Mouse (Mus musculus): Measurements from ENCODE around the gene Epha3. TPM values are rescaled to one million over a fixed set of nuclear protein-coding genes. Genes with fewer than 3 reads are reported as not detected.

The Epha3 gene
- polyA plus RNA-seq, 1 experiment from 2014 or later, result 1.4 TPM

DNA sequence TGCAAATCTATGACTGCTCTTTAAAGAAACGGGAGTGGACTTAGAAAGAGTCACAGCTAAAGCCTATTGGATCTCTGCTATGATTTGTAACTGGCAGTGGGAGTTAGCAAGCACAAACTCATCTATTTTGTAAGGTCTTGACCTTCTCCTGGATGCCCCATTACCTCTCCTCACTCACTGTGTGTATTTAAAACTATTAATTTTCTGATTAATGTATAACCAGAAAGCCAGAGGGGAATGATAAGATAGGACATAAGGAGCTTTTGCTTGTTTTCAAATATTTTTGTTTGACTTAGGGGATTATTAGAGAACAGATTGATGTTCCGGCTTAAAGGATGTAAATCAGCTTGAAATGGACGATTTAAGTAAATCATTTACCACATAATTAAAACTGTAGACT lies 213.2 kb downstream of the Epha3 start:
- 59% methylated on average over 3 of the region's 3 CpGs for WGBS (ENCODE audit: insufficient replicate concordance)
- no peaks in the 10 kb centered on the region for H3K9me3 ChIP-seq (replicated peaks)
- DNase-seq, result no peak
- no peaks in the 10 kb centered on the region for H3K27me3 ChIP-seq
- no peak overlapping the region for H3K4me3 ChIP-seq (replicated peaks)
- no peaks in the 10 kb centered on the region for H3K4me1 ChIP-seq (replicated peaks)
- no peak overlapping the region for H3K27ac ChIP-seq
- no peaks in the 10 kb centered on the region for H3K36me3 ChIP-seq
- H3K4me2 ChIP-seq, result no peak overlapping the region
- no peak overlapping the region for H3K9ac ChIP-seq
- no peak for ATAC-seq (ENCODE audit: low read depth)

GRCm38 (mm10) chr16:63646577-63646976 lies 217.4 kb downstream of the Epha3 start:
- H3K27ac ChIP-seq, result no peak overlapping the region
- H3K9ac ChIP-seq, result no peak overlapping the region
- DNase-seq (no peak), ATAC-seq (ENCODE audit: low read depth) (no peak)
- no peak overlapping the region for H3K4me2 ChIP-seq
- H3K27me3 ChIP-seq, result no peaks in the 10 kb centered on the region
- H3K4me3 ChIP-seq (replicated peaks), result no peak overlapping the region
- H3K36me3 ChIP-seq, result no peaks in the 10 kb centered on the region
- no peaks in the 10 kb centered on the region for H3K9me3 ChIP-seq (replicated peaks)
- no peaks in the 10 kb centered on the region for H3K4me1 ChIP-seq (replicated peaks)

- Histone ChIP-seq H3K9me3 (replicated peaks) (no peaks in the 10 kb centered on the region), H3K27me3 (no peaks in the 10 kb centered on the region), H3K4me3 (replicated peaks) (no peak overlapping the region), H3K9ac (no peak overlapping the region), H3K36me3 (no peaks in the 10 kb centered on the region), H3K4me2 (no peak overlapping the region), H3K4me1 (replicated peaks) (no peaks in the 10 kb centered on the region), H3K27ac (no peak overlapping the region)
- DNase-seq (no peak), ATAC-seq (ENCODE audit: low read depth) (no peak)
- WGBS (ENCODE audit: insufficient replicate concordance), result 54% methylated on average over 2 of the region's 2 CpGs
These were observed 221.3 kb downstream of the Epha3 start for GRCm38 (mm10) chr16:63642641-63643040.

- 54% methylated on average over 3 of the region's 3 CpGs for WGBS (ENCODE audit: insufficient replicate concordance)
These were observed 222.4 kb downstream of the Epha3 start for GRCm38 (mm10) chr16:63641603-63642002.

DNA sequence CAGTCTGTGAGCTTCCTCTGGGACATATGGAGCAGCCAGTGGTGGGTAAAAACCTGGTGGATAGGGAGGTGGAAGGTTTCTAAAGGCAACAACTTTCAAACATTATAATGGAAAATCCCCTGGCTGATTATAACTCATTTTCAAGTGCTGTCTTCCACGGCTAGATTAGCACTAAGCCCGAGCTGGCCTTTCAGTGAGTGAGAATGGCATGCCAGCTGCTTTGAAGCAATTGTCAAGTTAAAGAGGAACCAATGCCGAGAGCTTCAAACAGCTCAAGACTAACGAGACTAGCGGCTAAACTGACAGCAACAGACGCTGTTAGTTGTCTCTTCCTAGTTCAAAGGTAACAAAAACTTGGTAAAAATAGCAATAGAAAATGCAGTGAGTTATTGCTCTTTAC lies 225.3 kb downstream of the Epha3 start:
- ATAC-seq (ENCODE audit: low read depth), result no peak
- no peaks in the 10 kb centered on the region for H3K9me3 ChIP-seq (replicated peaks)
- DNase-seq, result no peak
- no peak overlapping the region for H3K4me3 ChIP-seq (replicated peaks)
- H3K27me3 ChIP-seq, result no peaks in the 10 kb centered on the region
- WGBS (ENCODE audit: insufficient replicate concordance), result 45% methylated on average over 6 of the region's 6 CpGs
- H3K27ac ChIP-seq, result no peak overlapping the region
- no peaks in the 10 kb centered on the region for H3K4me1 ChIP-seq (replicated peaks)
- H3K4me2 ChIP-seq, result no peak overlapping the region
- no peak overlapping the region for H3K9ac ChIP-seq
- H3K36me3 ChIP-seq, result no peaks in the 10 kb centered on the region

More at GRCm38 (mm10) chr16:63641603-63642002, 222.4 kb downstream of the Epha3 start:
- no peak overlapping the region for H3K4me2 ChIP-seq
- H3K9me3 ChIP-seq (replicated peaks), result no peaks in the 10 kb centered on the region
- H3K27me3 ChIP-seq, result no peaks in the 10 kb centered on the region
- no peak for ATAC-seq (ENCODE audit: low read depth)
- no peak overlapping the region for H3K4me3 ChIP-seq (replicated peaks)
- no peaks in the 10 kb centered on the region for H3K36me3 ChIP-seq
- no peak for DNase-seq
- no peak overlapping the region for H3K9ac ChIP-seq
- no peak overlapping the region for H3K27ac ChIP-seq
- H3K4me1 ChIP-seq (replicated peaks), result no peaks in the 10 kb centered on the region

DNA sequence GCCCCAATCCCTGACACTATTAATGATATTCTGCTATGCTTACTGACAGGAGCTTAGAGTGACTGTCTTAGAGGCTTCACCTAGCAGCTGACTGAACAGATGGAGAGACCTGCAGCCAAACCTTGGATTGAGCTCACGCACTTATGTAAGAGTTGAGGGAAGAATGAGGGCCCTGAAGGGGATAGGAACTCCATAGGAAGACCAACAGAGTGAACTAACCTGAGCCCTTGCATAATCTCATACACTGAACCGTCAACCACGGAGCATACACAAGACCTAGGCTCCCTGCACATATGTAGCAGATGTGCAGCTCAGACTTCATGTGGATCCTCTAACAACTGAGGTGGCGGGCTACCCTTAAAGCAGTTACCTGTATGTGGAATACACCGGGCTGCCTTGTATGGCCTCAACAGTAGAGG lies 230.2 kb downstream of the Epha3 start:
- Histone ChIP-seq H3K4me2 (no peak overlapping the region), H3K27me3 (no peaks in the 10 kb centered on the region), H3K9me3 (replicated peaks) (no peaks in the 10 kb centered on the region), H3K27ac (no peak overlapping the region), H3K4me3 (replicated peaks) (no peak overlapping the region), H3K9ac (no peak overlapping the region), H3K4me1 (replicated peaks) (no peaks in the 10 kb centered on the region), H3K36me3 (no peaks in the 10 kb centered on the region)
- ATAC-seq (ENCODE audit: low read depth) (no peak), DNase-seq (no peak)
- 72% methylated on average over 5 of the region's 5 CpGs for WGBS (ENCODE audit: insufficient replicate concordance)

GRCm38 (mm10) chr16:63625229-63625628 lies 238.7 kb downstream of the Epha3 start:
- H3K4me1 ChIP-seq (replicated peaks), result no peaks in the 10 kb centered on the region
- DNase-seq, result no peak
- H3K4me3 ChIP-seq (replicated peaks), result no peak overlapping the region
- no peaks in the 10 kb centered on the region for H3K9me3 ChIP-seq (replicated peaks)
- no peaks in the 10 kb centered on the region for H3K36me3 ChIP-seq
- no peak overlapping the region for H3K9ac ChIP-seq
- H3K4me2 ChIP-seq, result no peak overlapping the region
- ATAC-seq (ENCODE audit: low read depth), result no peak
- H3K27me3 ChIP-seq, result no peaks in the 10 kb centered on the region
- no peak overlapping the region for H3K27ac ChIP-seq

GRCm38 (mm10) chr16:63621845-63622244 lies 242.1 kb downstream of the Epha3 start:
- ATAC-seq (ENCODE audit: low read depth) (no peak), DNase-seq (no peak)
- H3K9me3 ChIP-seq (replicated peaks), result no peaks in the 10 kb centered on the region
- WGBS (ENCODE audit: insufficient replicate concordance), result 74% methylated on average over 6 of the region's 6 CpGs
- H3K27me3 ChIP-seq, result no peaks in the 10 kb centered on the region
- H3K4me3 ChIP-seq (replicated peaks), result no peak overlapping the region
- no peaks in the 10 kb centered on the region for H3K4me1 ChIP-seq (replicated peaks)
- H3K4me2 ChIP-seq, result no peak overlapping the region
- H3K27ac ChIP-seq, result no peak overlapping the region
- H3K9ac ChIP-seq, result no peak overlapping the region
- no peaks in the 10 kb centered on the region for H3K36me3 ChIP-seq

GRCm38 (mm10) chr16:63615396-63615795 lies 248.6 kb downstream of the Epha3 start:
- no peak for ATAC-seq (ENCODE audit: low read depth)
- H3K36me3 ChIP-seq, result no peaks in the 10 kb centered on the region
- H3K9ac ChIP-seq, result no peak overlapping the region
- no peaks in the 10 kb centered on the region for H3K9me3 ChIP-seq (replicated peaks)
- H3K27ac ChIP-seq, result no peak overlapping the region
- H3K4me3 ChIP-seq (replicated peaks), result no peak overlapping the region
- WGBS (ENCODE audit: insufficient replicate concordance), result 65% methylated on average over 3 of the region's 3 CpGs
- no peak overlapping the region for H3K4me2 ChIP-seq
- DNase-seq, result no peak
- no peaks in the 10 kb centered on the region for H3K27me3 ChIP-seq
- no peaks in the 10 kb centered on the region for H3K4me1 ChIP-seq (replicated peaks)

- Histone ChIP-seq H3K9me3 (replicated peaks) (no peaks in the 10 kb centered on the region), H3K4me2 (no peak overlapping the region), H3K27ac (no peak overlapping the region), H3K9ac (no peak overlapping the region), H3K4me1 (replicated peaks) (no peaks in the 10 kb centered on the region), H3K27me3 (no peaks in the 10 kb centered on the region), H3K4me3 (replicated peaks) (no peak overlapping the region), H3K36me3 (no peaks in the 10 kb centered on the region)
- 61% methylated on average over 4 of the region's 4 CpGs for WGBS (ENCODE audit: insufficient replicate concordance)
- DNase-seq (no peak), ATAC-seq (ENCODE audit: low read depth) (no peak)
These were observed 251.0 kb downstream of the Epha3 start for GRCm38 (mm10) chr16:63613006-63613405.

DNA sequence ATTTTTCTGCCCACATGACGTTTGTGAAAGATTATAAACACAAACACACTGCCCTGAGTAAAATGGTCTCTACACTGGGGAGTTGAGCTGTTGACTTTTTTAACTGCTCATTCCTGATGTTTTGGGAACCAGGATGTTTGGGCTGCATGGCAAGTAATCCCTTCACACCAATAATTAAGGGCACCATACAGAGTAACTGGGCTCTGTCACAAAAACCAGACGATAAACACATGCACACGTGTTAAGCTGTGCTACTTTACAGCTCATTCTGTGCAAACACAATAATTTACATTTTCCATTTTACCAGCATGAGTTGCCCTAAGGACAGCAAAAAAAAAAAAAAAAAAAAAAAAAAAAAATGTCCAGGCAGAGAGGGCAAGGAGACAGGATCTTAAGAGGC lies 263.7 kb downstream of the Epha3 start:
- Histone ChIP-seq H3K4me2 (no peak overlapping the region), H3K9me3 (replicated peaks) (no peaks in the 10 kb centered on the region), H3K36me3 (no peaks in the 10 kb centered on the region), H3K4me1 (replicated peaks) (no peaks in the 10 kb centered on the region), H3K27ac (no peak overlapping the region), H3K27me3 (no peaks in the 10 kb centered on the region), H3K4me3 (replicated peaks) (no peak overlapping the region), H3K9ac (no peak overlapping the region)
- WGBS (ENCODE audit: insufficient replicate concordance), result 47% methylated on average over 3 of the region's 3 CpGs
- DNase-seq (no peak), ATAC-seq (ENCODE audit: low read depth) (no peak)

- H3K4me3 ChIP-seq (replicated peaks), result no peak overlapping the region
- H3K36me3 ChIP-seq, result no peaks in the 10 kb centered on the region
- H3K9me3 ChIP-seq (replicated peaks), result no peaks in the 10 kb centered on the region
- 79% methylated on average over 4 of the region's 4 CpGs for WGBS (ENCODE audit: insufficient replicate concordance)
- H3K4me1 ChIP-seq (replicated peaks), result no peaks in the 10 kb centered on the region
- H3K4me2 ChIP-seq, result no peak overlapping the region
- no peaks in the 10 kb centered on the region for H3K27me3 ChIP-seq
- H3K27ac ChIP-seq, result no peak overlapping the region
- H3K9ac ChIP-seq, result no peak overlapping the region
- no peak for DNase-seq
- no peak for ATAC-seq (ENCODE audit: low read depth)
These were observed 269.3 kb downstream of the Epha3 start for GRCm38 (mm10) chr16:63594656-63595055.

DNA sequence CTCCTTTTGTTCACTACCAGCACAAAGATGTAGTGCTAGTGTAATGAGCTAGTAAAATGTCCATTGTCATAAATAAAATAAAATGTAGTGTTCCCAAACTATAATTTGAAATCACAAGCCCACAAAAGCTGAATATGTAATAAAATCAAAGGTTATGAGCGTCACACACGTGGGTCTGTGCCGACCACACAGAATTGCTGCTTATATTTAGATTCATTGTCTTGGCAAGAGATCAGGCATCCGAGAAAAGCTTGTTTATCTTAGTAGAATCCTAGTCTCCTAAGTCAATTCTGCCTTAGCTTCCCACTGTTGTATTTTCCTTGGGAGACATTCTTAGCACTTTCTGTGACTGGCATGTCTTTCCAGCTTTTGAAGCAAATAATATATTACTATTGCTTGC lies 294.2 kb downstream of the Epha3 start:
- H3K9ac ChIP-seq, result no peak overlapping the region
- no peaks in the 10 kb centered on the region for H3K36me3 ChIP-seq
- H3K27ac ChIP-seq, result no peak overlapping the region
- no peak overlapping the region for H3K4me3 ChIP-seq (replicated peaks)
- H3K4me1 ChIP-seq (replicated peaks), result no peaks in the 10 kb centered on the region
- H3K27me3 ChIP-seq, result no peaks in the 10 kb centered on the region
- DNase-seq (no peak), ATAC-seq (ENCODE audit: low read depth) (no peak)
- WGBS (ENCODE audit: insufficient replicate concordance), result 68% methylated on average over 4 of the region's 4 CpGs
- no peaks in the 10 kb centered on the region for H3K9me3 ChIP-seq (replicated peaks)
- no peak overlapping the region for H3K4me2 ChIP-seq

Data from liver, embryonic 13.5 days (tissue).